ENCODE assay signal across 10 mouse cellular contexts in the genomic region with DNA sequence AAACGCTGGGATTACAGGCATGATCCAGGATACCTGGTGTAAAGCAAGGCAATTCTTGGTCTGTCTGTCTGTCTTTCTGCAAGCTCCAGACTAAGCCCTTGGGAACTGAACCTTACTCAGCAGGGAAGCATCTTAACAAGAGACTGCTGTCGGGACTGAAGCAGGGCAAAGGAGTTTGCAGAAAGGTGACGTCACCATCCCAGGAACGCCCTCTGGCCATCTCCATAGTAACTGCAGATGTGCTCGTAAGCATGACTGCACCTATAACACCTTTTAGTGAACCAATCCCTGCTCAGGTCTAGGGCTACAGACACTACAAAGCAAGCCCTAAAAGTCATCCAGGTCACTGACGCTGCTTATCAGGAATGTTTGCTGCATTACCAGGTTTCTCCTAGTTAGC. TPM values are rescaled to one million over a fixed set of nuclear protein-coding genes. Genes with fewer than 3 reads are reported as not detected.
DNase-seq lines count a peak whose midpoint lies in the region; ATAC-seq and TF ChIP-seq lines count a peak whose summit lies in the region.
"Had no signal": no experiment of that assay in that cellular context is flagged by ENCODE, and none has a peak within 500 bp of the region (broad histone marks: within the 10 kb centered on the region; RNA-seq: fewer than 3 reads in every experiment).

No protein-coding gene starts in this region.

- no peak for ATAC-seq in lung, postnatal 0 days
- no peak for ATAC-seq in hindbrain, postnatal 0 days
- ATAC-seq in neural tube, embryonic 15.5 days (ENCODE audit: low FRiP score): no peak

- DNase-seq in adrenal gland, adult (ENCODE audit: inconsistent age in 2 of 2, low spot score in 1 of 2): peak; percentile 57 to 81
- no peak for DNase-seq in adrenal gland, postnatal 10 days
- DNase-seq in lung, postnatal 0 days (ENCODE audit: low spot score): peak; percentile 64
- DNase-seq in lung, adult 2 months: no peak
- peak; percentile 61 for DNase-seq in hindbrain, postnatal 0 days (ENCODE audit: low spot score)
- no peak for DNase-seq in testis, postnatal 14 days (ENCODE audit: low spot score)
- no peak for DNase-seq in thymus, postnatal 10 days (ENCODE audit: low spot score in 2 of 2)

- peak; percentile 12; the same call in 1 of the 2 replicates for TF ChIP-seq CTCF in lung, postnatal 0 days (IDR thresholded peaks at IDR 0.05)
- no peak for TF ChIP-seq CTCF in lung, adult 2 months (IDR thresholded peaks at IDR 0.05; ENCODE audit: insufficient read depth, low read length)
- TF ChIP-seq CTCF in hindbrain, postnatal 0 days (IDR thresholded peaks at IDR 0.05; ENCODE audit: low read depth): no peak

- H3K4me1 ChIP-seq in lung, postnatal 0 days (ENCODE audit: insufficient read depth, low read depth, low read length): no peaks in the 10 kb centered on the region; the same call in 1 of the 2 replicates
- H3K4me1 ChIP-seq in lung, adult 2 months (ENCODE audit: control insufficient read depth, insufficient read depth, low read length): 0 out of 2 replicates have a peak, but pooled peaks cover 2% of the 10 kb centered on the region
- H3K4me1 ChIP-seq in hindbrain, postnatal 0 days (ENCODE audit: insufficient read depth, low read length): no peaks in the 10 kb centered on the region
- H3K4me1 ChIP-seq in neural tube, embryonic 15.5 days: peaks cover 45% of the 10 kb centered on the region

- no peaks in the 10 kb centered on the region for H3K27me3 ChIP-seq in lung, postnatal 0 days (replicated peaks; ENCODE audit: insufficient read depth, low read length)
- no peaks in the 10 kb centered on the region for H3K27me3 ChIP-seq in hindbrain, postnatal 0 days (ENCODE audit: insufficient read depth, low read length)
- no peaks in the 10 kb centered on the region for H3K27me3 ChIP-seq in neural tube, embryonic 15.5 days (replicated peaks)

- H3K4me2 ChIP-seq in lung, postnatal 0 days (replicated peaks; ENCODE audit: low read depth, low read length): no peak overlapping the region
- H3K4me2 ChIP-seq in hindbrain, postnatal 0 days (ENCODE audit: low read depth, low read length): peak overlapping the region; percentile 24
- H3K4me2 ChIP-seq in neural tube, embryonic 15.5 days: peak overlapping the region; percentile 86

- no peak for TF ChIP-seq POLR2A in lung, adult 2 months (IDR thresholded peaks at IDR 0.05; ENCODE audit: borderline replicate concordance, extremely low read depth, low read depth, low read length)

- no peaks in the 10 kb centered on the region for H3K9me3 ChIP-seq in lung, postnatal 0 days (ENCODE audit: low read length)
- H3K9me3 ChIP-seq in hindbrain, postnatal 0 days (ENCODE audit: low read length): no peaks in the 10 kb centered on the region
- H3K9me3 ChIP-seq in neural tube, embryonic 15.5 days (replicated peaks): no peaks in the 10 kb centered on the region

- TF ChIP-seq EP300 in lung, postnatal 0 days (IDR thresholded peaks at IDR 0.05): no peak

- H3K4me3 ChIP-seq in lung, postnatal 0 days (ENCODE audit: low read depth, low read length): no peak overlapping the region
- H3K4me3 ChIP-seq in lung, adult 2 months (replicated peaks; ENCODE audit: extremely low read depth, low read depth, low read length): no peak overlapping the region
- H3K4me3 ChIP-seq in hindbrain, postnatal 0 days (ENCODE audit: low read length): no peak overlapping the region
- H3K4me3 ChIP-seq in neural tube, embryonic 15.5 days (replicated peaks): no peak overlapping the region
- H3K4me3 ChIP-seq: myocyte had no signal

- WGBS in lung, postnatal 0 days: 33% methylated on average over 6 of the region's 6 CpGs
- 37% methylated on average over 6 of the region's 6 CpGs for WGBS in lung, adult 2 months
- WGBS in hindbrain, postnatal 0 days: 27% methylated on average over 6 of the region's 6 CpGs
- WGBS in neural tube, embryonic 15.5 days: 35% methylated on average over 6 of the region's 6 CpGs

- no peak overlapping the region for H3K9ac ChIP-seq in lung, postnatal 0 days (replicated peaks; ENCODE audit: low read depth)
- H3K9ac ChIP-seq in hindbrain, postnatal 0 days (replicated peaks; ENCODE audit: low read length): no peak overlapping the region; the same call in 1 of the 2 replicates
- H3K9ac ChIP-seq in neural tube, embryonic 15.5 days (replicated peaks): no peak overlapping the region

- H3K27ac ChIP-seq in lung, postnatal 0 days (ENCODE audit: low read length): no peak overlapping the region
- 0 out of 2 replicates have a peak overlapping the region, but pooled peaks have one; percentile 13 for H3K27ac ChIP-seq in hindbrain, postnatal 0 days
- H3K27ac ChIP-seq in neural tube, embryonic 15.5 days (replicated peaks): no peak overlapping the region

- H3K36me3 ChIP-seq in lung, postnatal 0 days (ENCODE audit: insufficient read depth, low read length): 0 out of 2 replicates have a peak, but pooled peaks cover 4% of the 10 kb centered on the region
- H3K36me3 ChIP-seq in hindbrain, postnatal 0 days (ENCODE audit: insufficient read depth, low read length): peaks cover 19% of the 10 kb centered on the region; the same call in 1 of the 2 replicates
- peaks cover 51% of the 10 kb centered on the region for H3K36me3 ChIP-seq in neural tube, embryonic 15.5 days

RNA-seq across cellular contexts. Expression of gene Cdc42se1, which starts 4.2 kb away (rescaled TPM):
- 10 to 100 TPM; 62.4 to 69.7 TPM for total RNA-seq in adrenal gland, postnatal 10 days (2021)
- polyA plus RNA-seq in lung, postnatal 0 days (2015; fragmentation: Nextera tagmentation; extraction: Ambion mirVana): 104 and 120 TPM in 2 replicates
- 54.0 and 71.7 TPM in 2 replicates for polyA plus RNA-seq in lung, adult 2 months (2012; rRNA removed)
- total RNA-seq in hindbrain, postnatal 0 days (2014; rRNA removed): 60.4 and 62.4 TPM in 2 replicates
- 54.0 and 56.4 TPM in 2 replicates for polyA plus RNA-seq in hindbrain, postnatal 0 days (2015; fragmentation: Nextera tagmentation; extraction: Ambion mirVana)
- polyA plus RNA-seq in neural tube, embryonic 15.5 days (2015; fragmentation: Nextera tagmentation; extraction: Ambion mirVana): 46.2 and 55.5 TPM in 2 replicates

RNA-seq across cellular contexts. Expression of gene Gabpb2, which starts 6.6 kb away (rescaled TPM):
- 10 to 100 TPM; 20.6 to 25.2 TPM for total RNA-seq in adrenal gland, postnatal 10 days (2021)
- polyA plus RNA-seq in lung, postnatal 0 days (2015; fragmentation: Nextera tagmentation; extraction: Ambion mirVana): 4.3 and 4.7 TPM in 2 replicates
- 9.7 and 17.3 TPM in 2 replicates for polyA plus RNA-seq in lung, adult 2 months (2012; rRNA removed)
- total RNA-seq in hindbrain, postnatal 0 days (2014; rRNA removed): 8.6 and 9.2 TPM in 2 replicates
- polyA plus RNA-seq in hindbrain, postnatal 0 days (2015; fragmentation: Nextera tagmentation; extraction: Ambion mirVana): 2.6 and 2.9 TPM in 2 replicates
- polyA plus RNA-seq in neural tube, embryonic 15.5 days (2015; fragmentation: Nextera tagmentation; extraction: Ambion mirVana): 2.8 and 3.9 TPM in 2 replicates

RNA-seq across cellular contexts. Expression of gene Mllt11, which starts 7.7 kb away (rescaled TPM):
- 10 to 100 TPM; 13.8 to 23.7 TPM for total RNA-seq in adrenal gland, postnatal 10 days (2021)
- polyA plus RNA-seq in lung, postnatal 0 days (2015; fragmentation: Nextera tagmentation; extraction: Ambion mirVana): 5.9 and 6.5 TPM in 2 replicates
- polyA plus RNA-seq in lung, adult 2 months (2012; rRNA removed): 6.5 and 12.3 TPM in 2 replicates
- total RNA-seq in hindbrain, postnatal 0 days (2014; rRNA removed): 347 and 357 TPM in 2 replicates
- 446 and 473 TPM in 2 replicates for polyA plus RNA-seq in hindbrain, postnatal 0 days (2015; fragmentation: Nextera tagmentation; extraction: Ambion mirVana)
- polyA plus RNA-seq in neural tube, embryonic 15.5 days (2015; fragmentation: Nextera tagmentation; extraction: Ambion mirVana): 250 and 346 TPM in 2 replicates

RNA-seq across cellular contexts. Expression of gene Gm128, which starts 17.1 kb away (rescaled TPM):
- total RNA-seq in adrenal gland, postnatal 10 days (2021): under 1 TPM in 1 of 2 experiments, not detected in 1; 0.18 TPM
- polyA plus RNA-seq in lung, postnatal 0 days (2015; fragmentation: Nextera tagmentation; extraction: Ambion mirVana): 1.5 and 1.6 TPM in 2 replicates
- polyA plus RNA-seq in lung, adult 2 months (2012; rRNA removed): 0.98 and 1.1 TPM in 2 replicates
- 0.14 and 1.4 TPM in 2 replicates for total RNA-seq in hindbrain, postnatal 0 days (2014; rRNA removed)
- polyA plus RNA-seq in hindbrain, postnatal 0 days (2015; fragmentation: Nextera tagmentation; extraction: Ambion mirVana): 0.49 and 0.61 TPM in 2 replicates
- 0.13 and 0.18 TPM in 2 replicates for polyA plus RNA-seq in neural tube, embryonic 15.5 days (2015; fragmentation: Nextera tagmentation; extraction: Ambion mirVana)

RNA-seq across cellular contexts. Expression of gene Bnipl, which starts 26.7 kb away (rescaled TPM):
- total RNA-seq in adrenal gland, postnatal 10 days (2021): under 1 TPM in 1 of 2 experiments, not detected in 1; 0.42 TPM
- 2.5 and 2.8 TPM in 2 replicates for polyA plus RNA-seq in lung, postnatal 0 days (2015; fragmentation: Nextera tagmentation; extraction: Ambion mirVana)
- 4.2 and 13.3 TPM in 2 replicates for polyA plus RNA-seq in lung, adult 2 months (2012; rRNA removed)
- not detected in 2 replicates for total RNA-seq in hindbrain, postnatal 0 days (2014; rRNA removed)
- 0.24 TPM in 1 of 2 replicates, not detected in the other for polyA plus RNA-seq in hindbrain, postnatal 0 days (2015; fragmentation: Nextera tagmentation; extraction: Ambion mirVana)
- 0.29 TPM in 1 of 2 replicates, not detected in the other for polyA plus RNA-seq in neural tube, embryonic 15.5 days (2015; fragmentation: Nextera tagmentation; extraction: Ambion mirVana)
- total RNA-seq: hematopoietic stem cell, adult 5-6 weeks had no signal

Comparison
In these comparisons a context has a peak if more than half of its experiments do, and no peak if none do; other contexts are left out.
1. DNase-seq: peak in adrenal gland, adult (2 of 2), lung, postnatal 0 days (single experiment) and hindbrain, postnatal 0 days (single experiment); none in adrenal gland, postnatal 10 days (single experiment), lung, adult 2 months (single experiment), testis, postnatal 14 days (single experiment) and thymus, postnatal 10 days (0 of 2).
2. RNA of gene Mllt11, which starts 7.7 kb away (polyA plus RNA-seq): 446 to 473 TPM in hindbrain, postnatal 0 days and 250 to 346 TPM in neural tube, embryonic 15.5 days; 6.5 to 12.3 TPM in lung, adult 2 months and 5.9 to 6.5 TPM in lung, postnatal 0 days; every median in the first group is over 10 times any median in the second.